Mouse (Mus musculus): ENCODE measurements around the gene Castor2. TPM values are rescaled to one million over a fixed set of nuclear protein-coding genes. Genes with fewer than 3 reads are reported as not detected.

The Castor2 gene
- total RNA-seq, 2 experiments from 2014 or later: 64.5 to 69.2 TPM

DNA sequence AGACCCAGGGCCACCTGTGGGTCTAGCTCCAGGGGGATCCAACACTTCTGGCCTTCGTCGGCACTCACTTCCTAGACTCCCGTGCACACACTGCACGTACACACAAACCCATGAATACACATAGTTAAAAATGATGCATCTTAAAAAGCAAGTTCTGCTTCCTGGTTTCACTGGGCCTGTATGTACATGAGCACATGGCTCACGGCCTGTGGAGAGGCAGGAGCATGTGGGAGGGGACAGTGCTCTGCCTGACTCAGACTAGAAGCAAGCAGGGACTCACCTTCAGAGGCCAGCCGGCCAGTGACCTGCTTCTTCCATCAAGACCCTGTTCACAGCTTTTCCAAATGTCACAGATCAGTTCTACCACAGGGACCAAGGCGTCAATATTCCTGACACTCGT is 94.2 kb downstream of the Castor2 start:
- no peak for DNase-seq (ENCODE audit: extremely low spot score in 1 of 2, low spot score in 1 of 2)

Other genes starting within 250 kb of the Castor2 start
- 10 to 100 TPM; 14.0 to 15.7 TPM for gene Rcc1l, start 77.1 kb downstream of the Castor2 start, total RNA-seq (2021)
- 10 to 100 TPM; 14.8 to 15.4 TPM for gene Gtf2ird2, start 84.3 kb downstream of the Castor2 start, total RNA-seq (2021)
- gene Ncf1, start 129.9 kb downstream of the Castor2 start, total RNA-seq (2021): 1 to 10 TPM; 5.5 to 7.8 TPM
- gene Gtf2i, start 215.0 kb downstream of the Castor2 start, total RNA-seq (2021): 100 to 1,000 TPM; 216 to 223 TPM

Measured in layer of hippocampus, postnatal 25 days (tissue).